Mouse (Mus musculus) lung, postnatal 14 days (tissue): ENCODE measurements around the gene Homez.

ENCODE experiments used
- DNase-seq: peaks from one replicate; pipeline ENCODE4 v3.0.0; 2021

Homez gene

GRCm38 (mm10) chr14:54866936-54867335 lies 3.8 kb downstream of the Homez start:
- DNase-seq = peak; percentile 20

DNA sequence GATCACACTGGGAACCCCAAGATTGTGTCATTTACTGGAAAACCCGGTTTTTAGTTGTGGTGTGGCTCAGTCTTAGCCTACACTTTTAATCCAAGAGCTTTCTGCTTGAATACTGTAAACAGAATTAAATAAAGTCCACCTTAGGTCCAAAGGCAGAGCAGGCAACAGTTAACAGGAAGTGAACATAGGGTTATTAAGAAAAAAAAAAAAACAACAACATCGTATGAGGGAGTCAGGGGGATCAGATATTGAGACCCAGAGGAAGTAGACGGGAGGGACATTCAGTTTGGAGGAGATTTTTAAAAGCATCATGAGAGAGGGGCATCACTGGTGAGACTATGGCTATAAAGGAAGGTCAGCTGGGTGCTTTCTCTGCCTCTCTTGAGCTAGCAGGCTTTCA lies 4.5 kb downstream of the Homez start:
- no peak for DNase-seq

- no peak for DNase-seq
Measured at GRCm38 (mm10) chr14:54865626-54866025, 5.1 kb downstream of the Homez start.

DNA sequence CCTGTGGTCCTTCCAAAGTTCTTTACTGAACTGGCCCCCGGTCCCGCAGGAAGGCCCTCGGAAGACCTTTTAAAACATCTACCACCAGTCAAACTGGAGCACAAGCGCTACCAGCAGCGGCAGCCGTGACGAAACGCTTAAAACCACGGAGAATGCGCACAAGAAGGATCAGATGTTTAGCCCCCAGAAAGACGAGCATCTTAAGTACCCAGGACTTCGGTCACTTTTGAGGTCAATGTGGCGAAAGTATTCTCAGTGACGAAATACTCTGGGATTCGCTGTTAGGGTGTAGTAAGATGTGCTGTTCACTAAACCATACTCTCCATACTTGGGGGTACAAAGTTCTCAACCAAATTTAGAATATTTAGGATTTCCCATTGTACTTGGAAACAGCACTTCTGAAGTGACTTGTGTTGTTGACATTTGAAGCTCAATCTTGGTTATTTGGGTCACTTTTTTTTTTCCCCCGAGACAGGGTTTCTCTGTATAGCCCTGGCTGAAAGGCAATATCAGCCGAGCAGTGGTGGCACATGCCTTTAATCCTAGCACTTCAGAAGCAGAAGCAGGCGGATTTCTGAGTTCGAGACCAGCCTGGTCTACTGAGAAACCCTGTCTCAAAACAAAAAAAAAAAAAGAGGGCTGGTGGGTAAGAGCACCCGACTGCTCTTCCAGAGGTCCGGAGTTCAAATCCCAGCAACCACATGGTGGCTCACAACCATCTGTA lies 6.3 kb downstream of the Homez start:
- DNase-seq = no peak

DNA sequence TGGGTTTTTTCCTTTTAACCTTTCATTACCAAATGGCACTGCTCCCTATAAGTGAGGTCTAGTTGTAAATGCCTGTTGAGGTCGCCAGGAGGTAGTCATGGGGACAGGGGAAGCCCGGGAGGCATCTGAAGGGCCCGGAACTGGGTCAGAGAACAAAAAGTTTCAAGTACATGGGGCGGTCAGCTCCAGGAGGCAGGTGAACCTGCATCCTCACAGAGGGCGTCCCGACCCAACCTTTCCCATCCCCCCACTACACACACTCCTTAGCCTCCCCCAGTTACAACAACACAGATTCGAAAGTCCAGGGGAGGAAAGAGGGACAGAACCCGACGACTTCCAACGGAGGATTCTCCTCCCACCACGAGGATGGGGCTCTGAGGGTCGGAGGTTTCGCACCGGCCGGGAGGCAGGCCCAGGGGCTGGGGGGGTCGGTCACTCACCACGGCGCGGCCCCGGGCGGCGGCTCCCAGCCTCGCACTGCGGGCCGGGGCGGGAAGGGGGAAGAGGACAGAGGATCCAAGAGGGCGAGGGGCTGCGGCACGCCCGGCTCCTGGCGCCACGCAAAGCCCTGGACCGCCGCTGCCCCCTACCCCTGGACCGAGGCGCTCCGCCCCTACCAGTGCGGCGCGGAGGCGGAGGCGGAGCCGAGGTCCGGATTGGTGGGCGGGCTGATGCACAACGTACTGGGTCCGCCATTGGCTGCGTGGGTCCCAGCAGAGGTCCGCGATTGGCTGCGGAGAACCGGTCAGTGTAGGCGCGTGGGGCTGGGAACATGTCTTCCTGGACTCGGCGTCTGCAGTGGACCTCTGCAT lies 7.1 kb downstream of the Homez start:
- DNase-seq = peak; percentile 94

DNA sequence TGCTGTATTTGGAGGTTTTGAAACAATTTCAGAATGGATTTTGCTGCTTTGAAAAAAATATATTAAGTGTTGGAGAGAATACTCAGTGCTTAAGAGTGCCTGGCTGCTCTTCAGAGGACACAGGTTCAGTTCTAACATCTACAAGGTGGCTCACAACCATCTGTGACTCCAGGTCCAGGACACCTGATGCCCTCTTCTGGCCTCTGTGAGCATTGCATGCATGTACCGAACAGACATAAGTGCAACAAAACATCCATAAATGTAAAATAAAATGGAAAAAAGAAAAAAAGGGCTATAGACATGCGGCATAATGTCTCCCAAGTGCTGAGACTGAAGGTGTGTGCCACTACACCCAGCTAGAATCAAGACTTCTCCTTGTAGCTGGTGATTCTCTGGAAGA lies 10.2 kb downstream of the Homez start:
- peak; percentile 73 for DNase-seq

GRCm38 (mm10) chr14:54857891-54858290 lies 12.9 kb downstream of the Homez start:
- no peak for DNase-seq

DNA sequence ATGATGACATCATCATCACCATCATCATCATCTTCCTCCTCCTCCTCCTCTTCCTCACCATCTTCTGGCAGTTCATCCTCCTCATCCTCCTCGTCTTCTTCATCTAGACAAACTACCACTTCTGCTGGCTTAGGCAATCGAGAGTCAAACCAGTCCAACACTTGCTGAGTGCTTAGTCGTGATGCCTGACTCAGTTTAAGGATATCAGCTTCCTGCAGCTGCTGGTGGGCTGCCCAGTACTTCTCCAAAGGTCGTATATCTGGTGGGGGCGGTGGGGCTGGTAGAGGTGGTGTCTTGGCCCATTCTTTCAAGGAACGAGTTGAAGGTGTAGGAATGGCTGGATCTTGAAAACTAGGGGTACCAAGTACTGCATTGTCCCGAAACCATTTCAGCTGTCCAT lies 14.1 kb downstream of the Homez start:
- DNase-seq = no peak

- no peak for DNase-seq
Measured at GRCm38 (mm10) chr14:54855726-54856125, 15.0 kb downstream of the Homez start.

GRCm38 (mm10) chr14:54843461-54843860 lies 27.3 kb downstream of the Homez start:
- no peak for DNase-seq

DNA sequence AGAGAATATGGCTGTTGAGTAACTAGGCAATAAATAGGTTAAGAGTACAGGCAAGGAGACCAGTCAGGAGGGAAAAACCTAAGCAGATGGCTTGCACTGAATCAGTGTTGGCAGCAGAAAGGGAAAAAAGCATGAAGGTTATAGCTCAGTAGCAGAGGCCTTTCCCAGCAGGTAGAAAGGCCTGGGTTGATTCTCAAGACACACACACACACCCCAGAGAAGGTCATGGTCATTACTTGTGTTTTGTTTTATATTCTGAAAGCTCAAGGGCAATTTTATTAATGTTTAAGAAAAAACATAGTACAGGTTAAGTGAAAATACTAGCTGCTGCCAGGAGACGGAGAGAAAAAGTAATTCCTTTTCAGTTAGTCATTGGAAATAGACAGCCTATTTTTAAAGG lies 47.0 kb downstream of the Homez start:
- DNase-seq = no peak

- no peak for DNase-seq
Measured at GRCm38 (mm10) chr14:54822301-54822700, 48.5 kb downstream of the Homez start.

GRCm38 (mm10) chr14:54817791-54818190 lies 53.0 kb downstream of the Homez start:
- peak; percentile 16 for DNase-seq

DNA sequence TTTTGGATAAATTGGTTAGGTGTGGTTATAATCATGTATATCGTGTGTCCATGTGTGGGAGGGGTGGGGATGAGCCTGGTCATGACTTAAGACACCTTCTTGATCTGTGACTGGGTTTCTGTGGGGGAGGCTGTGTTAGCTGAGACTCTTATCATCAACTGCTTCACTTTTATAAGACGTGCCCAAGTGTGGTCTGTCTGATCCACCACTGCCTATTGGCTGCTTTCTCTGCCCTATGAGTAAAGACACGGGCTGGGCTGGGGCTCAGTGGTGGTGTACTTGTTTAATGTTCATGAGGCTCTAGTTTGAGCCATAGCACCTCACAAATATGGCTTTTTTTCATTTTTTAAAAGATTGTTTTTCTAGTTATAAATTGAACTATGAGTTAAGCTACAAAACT lies 55.0 kb downstream of the Homez start:
- no peak for DNase-seq

DNA sequence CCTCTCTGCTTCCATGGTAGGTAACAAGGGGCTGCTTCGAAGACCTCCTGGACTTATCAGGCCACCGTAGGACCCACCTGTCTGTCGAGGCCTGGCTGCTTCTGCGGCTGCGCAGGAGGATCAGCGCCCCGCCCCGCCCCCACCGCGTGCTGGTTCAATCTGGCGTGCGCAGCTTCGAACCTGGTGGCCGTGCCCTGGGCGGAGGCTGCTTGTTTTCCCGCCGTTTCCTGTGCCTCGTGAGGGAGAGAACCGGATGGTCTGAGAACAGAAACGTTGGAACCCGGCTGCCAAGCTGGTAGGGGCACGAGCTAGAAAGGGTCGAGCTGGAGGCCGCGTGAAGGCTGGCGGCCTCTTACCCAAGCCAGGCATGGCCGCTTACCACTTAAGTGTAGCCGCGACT lies 56.8 kb downstream of the Homez start, which contains the start of gene Rnf212b:
Gene Rnf212b, plus strand, starts transcription at position 151 of the 400 bp plus-strand sequence.
- DNase-seq = no peak

DNA sequence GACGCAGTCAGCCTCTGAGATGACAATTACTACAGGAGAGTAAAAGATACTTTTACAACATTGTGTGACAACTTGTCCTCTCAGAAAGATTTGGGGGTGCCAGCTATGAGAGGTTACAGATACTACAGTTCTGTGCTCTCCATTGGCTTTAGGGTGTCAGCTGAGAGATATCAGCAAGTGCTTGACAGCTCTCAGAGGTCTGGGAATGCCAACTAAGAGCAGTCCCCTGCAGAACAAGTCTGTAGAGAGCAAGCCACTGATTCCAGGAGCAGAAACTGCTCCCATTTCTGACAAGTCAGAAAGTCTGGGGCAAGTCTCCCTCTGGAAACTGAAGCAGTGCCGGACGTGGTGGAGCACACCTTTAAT lies 61.1 kb downstream of the Homez start:
- no peak for DNase-seq

- peak; percentile 1 for DNase-seq
Measured at GRCm38 (mm10) chr14:54808718-54809667, 61.8 kb downstream of the Homez start.

GRCm38 (mm10) chr14:54806124-54806523 lies 64.6 kb downstream of the Homez start:
- no peak for DNase-seq
